Mouse (Mus musculus): ENCODE data around the gene Bmp6. TPM values are rescaled to one million over a fixed set of nuclear protein-coding genes. Genes with fewer than 3 reads are reported as not detected.

Gene Bmp6
- 0.20 and 0.22 TPM in 2 replicates for polyA plus RNA-seq (2015; fragmentation: Nextera tagmentation; extraction: Ambion mirVana)

GRCm38 (mm10) chr13:38344713-38345430 lies at the start of gene Bmp6:
TSS of gene Bmp6 (plus strand) at chr13:38345107.
- ATAC-seq (ENCODE audit: low read depth) (peak; percentile 71), DNase-seq (peak; percentile 16)
- Histone ChIP-seq H3K27me3 (peaks cover 69% of the 10 kb centered on the region), H3K27ac (no peak within 1 kb of the TSS), H3K4me3 (replicated peaks) (peak within 1 kb of the TSS; percentile 43), H3K9ac (no peak within 1 kb of the TSS), H3K36me3 (no peaks in the 10 kb centered on the region), H3K9me3 (replicated peaks) (no peaks in the 10 kb centered on the region), H3K4me2 (peak within 1 kb of the TSS; percentile 54), H3K4me1 (replicated peaks) (peaks cover 9% of the 10 kb centered on the region)
- 4% methylated on average over 54 of the region's 54 CpGs for WGBS (ENCODE audit: insufficient replicate concordance)

GRCm38 (mm10) chr13:38296166-38296565 lies 48.7 kb upstream of the Bmp6 start:
- DNase-seq (no peak), ATAC-seq (ENCODE audit: low read depth) (no peak)
- no peaks in the 10 kb centered on the region for H3K4me1 ChIP-seq (replicated peaks)
- H3K4me3 ChIP-seq (replicated peaks), result no peak overlapping the region
- no peaks in the 10 kb centered on the region for H3K9me3 ChIP-seq (replicated peaks)
- no peaks in the 10 kb centered on the region for H3K36me3 ChIP-seq
- H3K27me3 ChIP-seq, result no peaks in the 10 kb centered on the region
- no peak overlapping the region for H3K9ac ChIP-seq
- H3K4me2 ChIP-seq, result no peak overlapping the region
- WGBS (ENCODE audit: insufficient replicate concordance), result 53% methylated on average over 8 of the region's 8 CpGs
- no peak overlapping the region for H3K27ac ChIP-seq

GRCm38 (mm10) chr13:38296601-38297000 lies 48.3 kb upstream of the Bmp6 start:
- ATAC-seq (ENCODE audit: low read depth) (no peak), DNase-seq (no peak)
- Histone ChIP-seq H3K9ac (no peak overlapping the region), H3K9me3 (replicated peaks) (no peaks in the 10 kb centered on the region), H3K36me3 (no peaks in the 10 kb centered on the region), H3K4me2 (no peak overlapping the region), H3K27ac (no peak overlapping the region), H3K4me3 (replicated peaks) (no peak overlapping the region), H3K4me1 (replicated peaks) (no peaks in the 10 kb centered on the region), H3K27me3 (no peaks in the 10 kb centered on the region)
- 40% methylated on average over 8 of the region's 8 CpGs for WGBS (ENCODE audit: insufficient replicate concordance)

GRCm38 (mm10) chr13:38311125-38311524 lies 33.8 kb upstream of the Bmp6 start:
- ATAC-seq (ENCODE audit: low read depth), result no peak
- H3K4me2 ChIP-seq, result no peak overlapping the region
- H3K4me1 ChIP-seq (replicated peaks), result no peaks in the 10 kb centered on the region
- H3K9ac ChIP-seq, result no peak overlapping the region
- no peak overlapping the region for H3K27ac ChIP-seq
- H3K36me3 ChIP-seq, result no peaks in the 10 kb centered on the region
- H3K4me3 ChIP-seq (replicated peaks), result no peak overlapping the region
- WGBS (ENCODE audit: insufficient replicate concordance), result 70% methylated on average over 3 of the region's 3 CpGs
- H3K9me3 ChIP-seq (replicated peaks), result no peaks in the 10 kb centered on the region
- H3K27me3 ChIP-seq, result no peaks in the 10 kb centered on the region
- no peak for DNase-seq

- H3K36me3 ChIP-seq, result no peaks in the 10 kb centered on the region
- H3K4me1 ChIP-seq (replicated peaks), result no peaks in the 10 kb centered on the region
- no peak overlapping the region for H3K27ac ChIP-seq
- DNase-seq (no peak), ATAC-seq (ENCODE audit: low read depth) (no peak)
- no peak overlapping the region for H3K9ac ChIP-seq
- no peak overlapping the region for H3K4me2 ChIP-seq
- no peaks in the 10 kb centered on the region for H3K27me3 ChIP-seq
- WGBS (ENCODE audit: insufficient replicate concordance), result 63% methylated on average over 12 of the region's 12 CpGs
- H3K9me3 ChIP-seq (replicated peaks), result no peaks in the 10 kb centered on the region
- H3K4me3 ChIP-seq (replicated peaks), result no peak overlapping the region
These were observed 32.4 kb upstream of the Bmp6 start for GRCm38 (mm10) chr13:38312357-38313040.

- no peaks in the 10 kb centered on the region for H3K36me3 ChIP-seq
- DNase-seq (no peak), ATAC-seq (ENCODE audit: low read depth) (no peak)
- no peak overlapping the region for H3K4me2 ChIP-seq
- H3K4me3 ChIP-seq (replicated peaks), result no peak overlapping the region
- H3K9ac ChIP-seq, result no peak overlapping the region
- no peaks in the 10 kb centered on the region for H3K4me1 ChIP-seq (replicated peaks)
- H3K9me3 ChIP-seq (replicated peaks), result no peaks in the 10 kb centered on the region
- H3K27ac ChIP-seq, result no peak overlapping the region
- WGBS (ENCODE audit: insufficient replicate concordance), result 70% methylated on average over 7 of the region's 7 CpGs
- no peaks in the 10 kb centered on the region for H3K27me3 ChIP-seq
These were observed 30.3 kb upstream of the Bmp6 start for GRCm38 (mm10) chr13:38314590-38314989.

- Histone ChIP-seq H3K4me1 (replicated peaks) (no peaks in the 10 kb centered on the region), H3K4me2 (no peak overlapping the region), H3K9ac (no peak overlapping the region), H3K36me3 (no peaks in the 10 kb centered on the region), H3K9me3 (replicated peaks) (no peaks in the 10 kb centered on the region), H3K27me3 (no peaks in the 10 kb centered on the region), H3K27ac (no peak overlapping the region), H3K4me3 (replicated peaks) (no peak overlapping the region)
- WGBS (ENCODE audit: insufficient replicate concordance), result 70% methylated on average over 1 of the region's 1 CpGs
- ATAC-seq (ENCODE audit: low read depth) (no peak), DNase-seq (no peak)
These were observed 26.5 kb upstream of the Bmp6 start for GRCm38 (mm10) chr13:38318418-38318817.

- Histone ChIP-seq H3K36me3 (no peaks in the 10 kb centered on the region), H3K4me1 (replicated peaks) (no peaks in the 10 kb centered on the region), H3K27me3 (no peaks in the 10 kb centered on the region), H3K9me3 (replicated peaks) (no peaks in the 10 kb centered on the region), H3K4me2 (no peak overlapping the region), H3K9ac (no peak overlapping the region), H3K4me3 (replicated peaks) (no peak overlapping the region), H3K27ac (no peak overlapping the region)
- DNase-seq (no peak), ATAC-seq (ENCODE audit: low read depth) (no peak)
- 54% methylated on average over 10 of the region's 10 CpGs for WGBS (ENCODE audit: insufficient replicate concordance)
These were observed 24.6 kb upstream of the Bmp6 start for GRCm38 (mm10) chr13:38320354-38320753.

- Histone ChIP-seq H3K9ac (no peak overlapping the region), H3K4me1 (replicated peaks) (no peaks in the 10 kb centered on the region), H3K36me3 (no peaks in the 10 kb centered on the region), H3K4me3 (replicated peaks) (no peak overlapping the region), H3K27me3 (no peaks in the 10 kb centered on the region), H3K9me3 (replicated peaks) (no peaks in the 10 kb centered on the region), H3K27ac (no peak overlapping the region), H3K4me2 (no peak overlapping the region)
- no peak for DNase-seq
- ATAC-seq (ENCODE audit: low read depth), result no peak
- WGBS (ENCODE audit: insufficient replicate concordance), result 75% methylated on average over 10 of the region's 10 CpGs
These were observed 20.5 kb upstream of the Bmp6 start for GRCm38 (mm10) chr13:38324452-38324851.

GRCm38 (mm10) chr13:38327377-38327776 lies 17.5 kb upstream of the Bmp6 start:
- 44% methylated on average over 2 of the region's 2 CpGs for WGBS (ENCODE audit: insufficient replicate concordance)
- Histone ChIP-seq H3K9me3 (replicated peaks) (no peaks in the 10 kb centered on the region), H3K4me3 (replicated peaks) (no peak overlapping the region), H3K27ac (no peak overlapping the region), H3K27me3 (no peaks in the 10 kb centered on the region), H3K4me2 (no peak overlapping the region), H3K36me3 (no peaks in the 10 kb centered on the region), H3K9ac (no peak overlapping the region), H3K4me1 (replicated peaks) (no peaks in the 10 kb centered on the region)
- ATAC-seq (ENCODE audit: low read depth) (no peak), DNase-seq (no peak)

GRCm38 (mm10) chr13:38333496-38333895 lies 11.4 kb upstream of the Bmp6 start:
- Histone ChIP-seq H3K9ac (no peak overlapping the region), H3K27ac (no peak overlapping the region), H3K4me3 (replicated peaks) (no peak overlapping the region), H3K36me3 (no peaks in the 10 kb centered on the region), H3K4me1 (replicated peaks) (no peaks in the 10 kb centered on the region), H3K9me3 (replicated peaks) (no peaks in the 10 kb centered on the region), H3K27me3 (no peaks in the 10 kb centered on the region), H3K4me2 (no peak overlapping the region)
- WGBS (ENCODE audit: insufficient replicate concordance), result 87% methylated on average over 5 of the region's 5 CpGs
- DNase-seq (no peak), ATAC-seq (ENCODE audit: low read depth) (no peak)

- Histone ChIP-seq H3K9ac (no peak overlapping the region), H3K4me2 (no peak overlapping the region), H3K36me3 (no peaks in the 10 kb centered on the region), H3K4me1 (replicated peaks) (peaks cover 9% of the 10 kb centered on the region), H3K27me3 (peaks cover 48% of the 10 kb centered on the region), H3K4me3 (replicated peaks) (no peak overlapping the region), H3K9me3 (replicated peaks) (no peaks in the 10 kb centered on the region), H3K27ac (no peak overlapping the region)
- no peak for DNase-seq
- no peak for ATAC-seq (ENCODE audit: low read depth)
- WGBS (ENCODE audit: insufficient replicate concordance), result 19% methylated on average over 7 of the region's 7 CpGs
These were observed 2.3 kb upstream of the Bmp6 start for GRCm38 (mm10) chr13:38342598-38342997.

Measured in liver, embryonic 13.5 days (tissue).